Mouse (Mus musculus) intestine, embryonic 14.5 days (tissue): ENCODE data around the gene Fosl1. TPM values are rescaled to one million over a fixed set of nuclear protein-coding genes. Genes with fewer than 3 reads are reported as not detected.

Experiments used
- ATAC-seq: fragments of 200-750 bp; cut with Nextera tagmentation; replicated peaks from 2 replicates; pipeline ENCODE4 v1.8.0; 2017; ENCODE audit warnings: low read depth, moderate number of reproducible peaks, moderate TSS enrichment, moderate library complexity; ENCODE audit not compliant: low FRiP score, low TSS enrichment
- DNase-seq: peaks from one replicate; pipeline ENCODE4 v3.0.0-alpha.2; 2018; ENCODE audit warnings: low spot score
- H3K27ac ChIP-seq: fragments of 300-500 bp; sonication (generic); 2 replicates; pipeline ENCODE4 v1.5.1; 2014; ENCODE audit warnings: low read depth, mild to moderate bottlenecking, control low read depth
- H3K27me3 ChIP-seq: fragments of 300-500 bp; sonication (generic); replicated peaks from 2 replicates; pipeline ENCODE4 v1.6.1; 2014; ENCODE audit warnings: low read length, control low read depth; ENCODE audit not compliant: control insufficient read depth, insufficient read depth
- H3K36me3 ChIP-seq: fragments of 300-500 bp; sonication (generic); 2 replicates; pipeline ENCODE4 v1.6.1; 2014; ENCODE audit warnings: low read length, control low read depth; ENCODE audit not compliant: control insufficient read depth, insufficient read depth
- H3K4me1 ChIP-seq: fragments of 300-500 bp; sonication (generic); replicated peaks from 2 replicates; pipeline ENCODE4 v1.6.1; 2014; ENCODE audit warnings: low read length, control low read depth, mixed read lengths; ENCODE audit not compliant: control insufficient read depth, insufficient read depth
- H3K4me2 ChIP-seq: fragments of 300-500 bp; sonication (generic); 2 replicates; pipeline ENCODE4 v1.6.1; 2014; ENCODE audit warnings: low read length
- H3K4me3 ChIP-seq: fragments of 300-500 bp; sonication (generic); 2 replicates; pipeline ENCODE4 v1.5.1; 2014; ENCODE audit warnings: low read depth, low read length, control low read depth, mixed read lengths
- H3K9ac ChIP-seq: fragments of 300-500 bp; sonication (generic); 2 replicates; pipeline ENCODE4 v1.6.1; 2014; ENCODE audit warnings: mild to moderate bottlenecking, low read length
- H3K9me3 ChIP-seq: fragments of 300-500 bp; sonication (generic); 2 replicates; pipeline ENCODE4 v1.6.1; 2016; ENCODE audit warnings: low read length, control low read depth; ENCODE audit not compliant: control insufficient read depth
- WGBS: fragments of 180-500 bp; shearing (Covaris S2); extraction: QIAGEN DNeasy Blood & Tissue Kit; methylation state at CpG from one replicate; pipeline ENCODE4 v1.1.7; 2014; 5-methylcytosine and 5-hydroxymethylcytosine counted together
- polyA plus RNA-seq: library from polyadenylated mRNA; unstranded; fragments of >200 nt; fragmentation: Nextera tagmentation; extraction: Ambion mirVana; gene quantifications from 2 replicates; pipeline ENCODE4 v1.2.1, GENCODE M21; 2014

The Fosl1 gene
- polyA plus RNA-seq, 1 experiment from 2014 or later, result not detected

GRCm38 (mm10) chr19:5445747-5446146 lies 1.6 kb upstream of the Fosl1 start:
- no peak overlapping the region for H3K4me2 ChIP-seq
- 88% methylated on average over 5 of the region's 5 CpGs for WGBS
- H3K4me1 ChIP-seq, result peaks cover 10% of the 10 kb centered on the region; the same call in 1 of the 2 replicates
- H3K9ac ChIP-seq, result no peak overlapping the region
- H3K9me3 ChIP-seq, result no peaks in the 10 kb centered on the region; the same call in 1 of the 2 replicates
- H3K36me3 ChIP-seq, result no peaks in the 10 kb centered on the region
- no peak overlapping the region for H3K27ac ChIP-seq
- no peak overlapping the region for H3K4me3 ChIP-seq
- DNase-seq, result no peak
- H3K27me3 ChIP-seq, result peaks cover 59% of the 10 kb centered on the region
- ATAC-seq, result no peak

- H3K4me1 ChIP-seq, result peaks cover 10% of the 10 kb centered on the region; the same call in 1 of the 2 replicates
- WGBS, result 6% methylated on average over 36 of the region's 36 CpGs
- H3K9me3 ChIP-seq, result no peaks in the 10 kb centered on the region; the same call in 1 of the 2 replicates
- H3K4me2 ChIP-seq, result peak overlapping the region; percentile 99
- no peak overlapping the region for H3K27ac ChIP-seq
- DNase-seq (peak; percentile 62), ATAC-seq (0 out of 2 replicates have a peak, but pooled peaks have one; percentile 8)
- H3K4me3 ChIP-seq, result peak overlapping the region; percentile 53
- H3K9ac ChIP-seq, result no peak overlapping the region
- H3K36me3 ChIP-seq, result peaks cover 5% of the 10 kb centered on the region; the same call in 1 of the 2 replicates
- peaks cover 59% of the 10 kb centered on the region for H3K27me3 ChIP-seq
These were observed 1.2 kb downstream of the Fosl1 start for GRCm38 (mm10) chr19:5448354-5449150.

- Histone ChIP-seq H3K4me1 (peaks cover 11% of the 10 kb centered on the region), H3K27ac (no peak overlapping the region), H3K9me3 (no peaks in the 10 kb centered on the region; the same call in 1 of the 2 replicates), H3K27me3 (peaks cover 49% of the 10 kb centered on the region), H3K4me3 (no peak overlapping the region), H3K9ac (no peak overlapping the region), H3K4me2 (no peak overlapping the region), H3K36me3 (peaks cover 17% of the 10 kb centered on the region; the same call in 1 of the 2 replicates)
- DNase-seq, result no peak
- 88% methylated on average over 3 of the region's 3 CpGs for WGBS
- ATAC-seq, result no peak
These were observed 2.3 kb downstream of the Fosl1 start for GRCm38 (mm10) chr19:5449673-5450072.

GRCm38 (mm10) chr19:5451766-5452165 lies 4.4 kb downstream of the Fosl1 start:
- Histone ChIP-seq H3K4me3 (no peak overlapping the region), H3K27me3 (peaks cover 39% of the 10 kb centered on the region), H3K9ac (no peak overlapping the region), H3K4me1 (peaks cover 31% of the 10 kb centered on the region), H3K9me3 (no peaks in the 10 kb centered on the region; the same call in 1 of the 2 replicates), H3K4me2 (no peak overlapping the region), H3K36me3 (peaks cover 20% of the 10 kb centered on the region; the same call in 1 of the 2 replicates), H3K27ac (no peak overlapping the region)
- 72% methylated on average over 6 of the region's 6 CpGs for WGBS
- no peak for ATAC-seq
- DNase-seq, result no peak

GRCm38 (mm10) chr19:5455037-5455436 lies 7.7 kb downstream of the Fosl1 start:
- ATAC-seq (no peak), DNase-seq (no peak)
- WGBS, result 76% methylated on average over 12 of the region's 12 CpGs
- Histone ChIP-seq H3K4me1 (peaks cover 26% of the 10 kb centered on the region), H3K9me3 (no peaks in the 10 kb centered on the region), H3K27ac (no peak overlapping the region), H3K4me3 (peak overlapping the region; percentile 72; the same call in 1 of the 2 replicates), H3K9ac (no peak overlapping the region), H3K4me2 (peak overlapping the region; percentile 94), H3K27me3 (peaks cover 7% of the 10 kb centered on the region), H3K36me3 (peaks cover 20% of the 10 kb centered on the region; the same call in 1 of the 2 replicates)

GRCm38 (mm10) chr19:5455568-5455967 lies 8.2 kb downstream of the Fosl1 start:
- H3K4me2 ChIP-seq, result peak overlapping the region; percentile 94
- DNase-seq (no peak), ATAC-seq (no peak)
- H3K9me3 ChIP-seq, result no peaks in the 10 kb centered on the region
- peaks cover 20% of the 10 kb centered on the region; the same call in 1 of the 2 replicates for H3K36me3 ChIP-seq
- H3K4me1 ChIP-seq, result peaks cover 26% of the 10 kb centered on the region
- peak overlapping the region; percentile 72 for H3K4me3 ChIP-seq
- 53% methylated on average over 8 of the region's 8 CpGs for WGBS
- peaks cover 1% of the 10 kb centered on the region for H3K27me3 ChIP-seq
- peak overlapping the region; percentile 75 for H3K9ac ChIP-seq
- H3K27ac ChIP-seq, result no peak overlapping the region

- H3K36me3 ChIP-seq, result peaks cover 20% of the 10 kb centered on the region; the same call in 1 of the 2 replicates
- peak overlapping the region; percentile 94 for H3K4me2 ChIP-seq
- peak overlapping the region; percentile 72 for H3K4me3 ChIP-seq
- no peaks in the 10 kb centered on the region for H3K27me3 ChIP-seq
- 2% methylated on average over 26 of the region's 26 CpGs for WGBS
- peak overlapping the region; percentile 84 for H3K27ac ChIP-seq
- H3K4me1 ChIP-seq, result peaks cover 32% of the 10 kb centered on the region
- DNase-seq, result peak; percentile 69
- ATAC-seq, result peak; percentile 20; the same call in 1 of the 2 replicates
- H3K9me3 ChIP-seq, result no peaks in the 10 kb centered on the region
- peak overlapping the region; percentile 75 for H3K9ac ChIP-seq
These were observed 9.0 kb downstream of the Fosl1 start for GRCm38 (mm10) chr19:5456241-5456921.

- DNase-seq, result peak; percentile 93
- H3K27me3 ChIP-seq, result no peaks in the 10 kb centered on the region
- peak; percentile 89 for ATAC-seq
- H3K9ac ChIP-seq, result peak overlapping the region; percentile 75
- peaks cover 37% of the 10 kb centered on the region for H3K4me1 ChIP-seq
- H3K36me3 ChIP-seq, result peaks cover 20% of the 10 kb centered on the region; the same call in 1 of the 2 replicates
- peak overlapping the region; percentile 84 for H3K27ac ChIP-seq
- under 1% methylated on average over 70 of the region's 70 CpGs for WGBS
- H3K9me3 ChIP-seq, result no peaks in the 10 kb centered on the region
- H3K4me3 ChIP-seq, result peak overlapping the region; percentile 72
- H3K4me2 ChIP-seq, result peak overlapping the region; percentile 94
These were observed 9.8 kb downstream of the Fosl1 start for GRCm38 (mm10) chr19:5456922-5457745.
